Mouse (Mus musculus): Measurements from ENCODE around the gene Phlpp1.
A peak's percentile ranks its signal among the peaks of the same experiment; 100 is the strongest.

Gene Phlpp1

DNA sequence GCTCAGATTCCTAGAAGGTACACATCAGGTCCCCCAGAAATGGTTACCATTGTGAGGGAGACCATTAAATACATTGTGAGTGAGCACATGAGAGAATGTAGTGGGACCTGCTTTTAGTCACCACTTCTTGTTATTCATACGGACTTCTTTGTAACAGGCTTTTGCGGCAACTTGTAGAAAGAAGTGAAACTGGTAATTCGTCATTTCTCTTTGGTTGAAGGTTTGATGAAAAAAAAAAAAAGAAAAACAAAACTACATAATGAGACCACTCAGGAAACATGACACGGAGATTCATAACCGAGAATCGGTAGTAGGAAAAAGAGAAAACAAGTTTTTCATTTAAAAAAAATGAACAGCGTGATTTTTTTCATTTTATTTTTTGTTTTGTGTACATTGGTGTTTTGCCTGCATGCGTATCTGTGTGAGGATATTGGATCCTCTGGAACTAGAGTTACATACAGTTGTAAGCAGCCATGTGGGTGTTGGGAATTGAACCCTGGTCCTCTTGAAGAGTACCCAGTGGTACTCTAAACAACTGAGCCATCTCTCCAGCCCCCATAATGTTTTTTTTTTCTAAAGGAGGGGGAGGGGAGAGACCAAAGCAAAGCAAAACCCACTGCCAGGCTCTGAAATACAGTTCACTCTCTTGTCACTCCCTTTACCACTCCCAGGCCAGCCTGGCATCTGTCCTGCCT is 150.0 kb downstream of the Phlpp1 start:
- no peak for DNase-seq

DNA sequence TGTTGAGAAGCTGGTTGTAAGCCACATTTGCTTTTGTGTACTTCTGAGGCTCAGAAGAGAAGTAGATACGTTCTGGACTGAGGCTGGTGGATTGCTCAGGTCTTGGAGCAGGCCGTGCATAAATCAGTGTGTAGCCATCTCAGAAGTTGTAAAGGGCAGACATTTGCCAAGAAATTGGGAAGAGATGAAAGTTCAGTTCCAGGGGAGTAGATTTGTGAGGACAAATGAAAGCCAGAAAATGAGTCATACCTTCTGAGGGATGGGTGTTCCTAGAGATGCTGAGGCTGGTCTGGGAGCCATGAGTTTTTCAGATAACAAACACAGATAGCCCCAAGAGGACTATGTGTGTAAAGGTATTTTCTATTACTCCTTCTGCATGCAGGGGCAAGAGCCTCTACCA is 155.1 kb downstream of the Phlpp1 start:
- DNase-seq = no peak

DNA sequence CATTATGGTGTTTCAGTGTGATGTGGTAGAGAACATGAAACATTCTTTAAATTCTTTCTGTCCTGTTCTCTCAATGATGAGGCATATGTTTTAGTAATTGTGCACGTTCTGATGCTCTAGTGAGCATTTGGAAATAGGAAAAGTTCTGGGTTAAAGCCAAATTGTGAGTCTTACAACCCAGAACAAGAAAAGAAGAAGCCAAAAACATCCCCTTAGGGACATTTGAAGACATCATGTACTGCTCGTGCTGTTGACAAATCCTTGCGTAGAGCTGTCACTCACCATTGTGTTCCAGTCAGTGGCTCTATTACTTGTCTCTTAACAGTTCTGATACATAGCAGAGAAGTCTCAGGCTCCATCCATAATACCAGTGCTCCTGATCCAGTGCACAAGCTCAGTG is 170.5 kb downstream of the Phlpp1 start:
- DNase-seq = no peak

DNA sequence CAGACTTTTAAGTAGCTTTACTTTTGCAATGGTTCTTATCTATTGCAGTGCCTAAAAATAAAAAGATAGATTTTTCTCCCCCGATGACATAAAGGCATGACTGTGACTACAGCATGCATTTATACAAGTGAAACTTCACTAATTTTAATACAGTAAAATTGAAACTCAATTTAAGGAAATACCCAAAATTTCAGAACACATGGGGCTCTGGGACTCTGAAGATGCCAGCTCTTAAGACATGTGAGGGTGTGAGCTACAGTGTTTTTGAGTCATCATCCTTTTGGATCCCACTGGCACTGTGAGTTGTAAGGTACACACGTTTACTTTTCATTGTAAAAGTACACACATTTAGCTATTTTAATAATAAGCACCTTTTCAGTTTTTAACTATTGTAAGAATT is 173.7 kb downstream of the Phlpp1 start:
- DNase-seq = no peak

DNA sequence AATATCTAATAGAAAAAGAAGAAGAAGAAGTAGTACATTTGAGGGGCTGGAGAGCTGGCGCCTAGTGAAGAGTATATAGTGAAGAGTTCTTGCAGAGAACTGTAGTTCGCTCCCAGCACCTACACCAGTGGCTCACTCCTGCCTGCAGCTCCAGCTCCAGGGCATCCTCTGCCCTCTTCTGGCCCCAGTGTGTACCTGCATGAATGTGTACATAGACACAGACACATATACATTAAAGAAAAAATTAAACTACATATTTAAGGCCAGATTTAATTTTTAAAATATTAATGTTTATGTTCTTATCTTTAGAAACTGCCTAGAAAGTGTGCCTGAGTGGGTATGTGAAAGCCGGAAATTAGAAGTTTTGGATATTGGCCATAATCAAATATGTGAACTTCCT is 175.2 kb downstream of the Phlpp1 start:
- DNase-seq = no peak

DNA sequence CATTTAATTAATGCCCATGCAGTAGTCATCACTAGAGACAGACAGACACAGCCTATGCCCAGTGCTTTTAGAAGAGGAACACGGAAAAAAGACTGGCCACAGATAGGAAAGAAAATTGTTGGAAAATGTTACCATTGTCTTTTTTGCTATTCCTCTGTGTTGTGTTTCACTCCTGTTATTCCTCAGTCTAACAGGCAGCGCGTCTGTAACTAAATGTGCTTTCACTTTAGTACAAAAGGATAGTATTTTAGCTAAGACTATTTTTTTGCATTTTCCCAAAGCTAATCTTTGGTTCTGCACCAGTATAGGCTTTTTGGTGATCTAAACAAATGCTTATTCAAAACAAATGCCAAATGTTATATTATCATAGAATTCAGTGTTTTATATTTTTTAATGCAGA is 177.6 kb downstream of the Phlpp1 start:
- DNase-seq = no peak

DNA sequence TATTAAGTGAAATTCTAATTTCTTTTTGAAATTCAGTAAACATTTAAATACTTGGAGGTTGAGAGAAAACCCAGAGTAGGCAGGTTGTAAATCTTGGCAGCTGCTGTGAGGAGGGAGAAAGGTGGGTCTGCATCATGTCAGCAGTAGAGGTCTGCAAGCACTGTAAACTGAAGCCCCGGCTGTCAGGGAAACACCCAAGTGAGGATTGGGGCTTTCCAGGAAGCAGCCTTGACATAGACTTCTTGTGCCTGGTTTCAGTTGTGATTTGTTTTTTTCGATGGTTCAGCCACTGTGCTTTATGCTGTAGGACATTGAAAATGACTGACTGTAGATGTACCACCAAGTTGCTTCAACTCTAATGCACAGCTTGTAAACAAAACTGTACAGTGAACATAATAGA is 180.0 kb downstream of the Phlpp1 start:
- DNase-seq = no peak

DNA sequence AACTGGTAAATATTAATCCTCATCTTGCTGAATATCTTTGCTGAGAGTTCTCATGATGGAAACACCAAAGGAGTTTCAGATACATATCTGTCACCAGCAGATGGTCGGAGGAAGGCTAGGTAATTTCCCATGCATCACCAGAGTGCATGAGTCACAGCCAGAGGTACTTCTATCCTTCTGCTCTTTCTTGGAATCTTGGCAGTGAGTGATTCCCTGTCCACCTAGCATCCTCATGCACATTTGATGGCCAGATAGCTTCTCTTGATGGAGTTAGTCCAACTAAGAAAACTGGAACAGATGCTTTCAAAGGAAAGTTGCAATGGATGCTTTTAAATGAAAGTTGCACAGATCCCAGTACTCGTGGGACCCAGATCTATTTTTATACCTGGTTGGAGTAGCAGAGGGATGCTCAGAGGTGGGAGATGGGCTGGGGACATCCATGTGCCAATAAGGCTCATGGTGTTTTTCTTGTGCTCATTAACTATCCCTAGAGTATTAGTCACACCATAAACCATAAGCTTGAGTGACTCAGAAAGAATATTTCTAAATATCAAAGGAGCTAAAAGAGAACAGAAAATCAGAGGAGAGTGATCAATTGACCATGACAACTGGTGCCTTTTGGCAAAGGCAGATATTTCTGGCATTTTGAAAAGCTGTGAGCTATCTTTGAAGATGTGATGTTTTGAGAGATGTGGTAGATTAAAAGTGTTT is 181.4 kb downstream of the Phlpp1 start:
- no peak for DNase-seq

DNA sequence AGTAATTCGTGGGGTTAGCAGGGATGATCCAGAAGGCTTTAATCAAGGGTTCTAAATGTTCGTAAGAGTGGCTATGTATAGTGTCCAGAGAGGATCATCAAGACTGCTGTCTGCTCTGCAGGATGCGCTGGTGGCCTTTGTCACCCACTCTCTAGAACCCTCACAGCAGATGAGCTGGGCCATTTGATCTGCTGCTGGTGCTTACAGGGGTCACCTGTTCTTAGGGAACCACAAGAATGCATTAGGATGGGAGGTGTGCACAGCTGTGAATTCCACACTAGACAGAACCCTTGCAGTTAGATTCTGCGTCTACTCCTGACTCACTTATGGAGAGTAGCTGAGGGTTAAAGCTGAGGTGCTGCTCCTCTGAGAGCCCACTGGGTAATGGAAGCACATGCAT is 182.4 kb downstream of the Phlpp1 start:
- DNase-seq = no peak

DNA sequence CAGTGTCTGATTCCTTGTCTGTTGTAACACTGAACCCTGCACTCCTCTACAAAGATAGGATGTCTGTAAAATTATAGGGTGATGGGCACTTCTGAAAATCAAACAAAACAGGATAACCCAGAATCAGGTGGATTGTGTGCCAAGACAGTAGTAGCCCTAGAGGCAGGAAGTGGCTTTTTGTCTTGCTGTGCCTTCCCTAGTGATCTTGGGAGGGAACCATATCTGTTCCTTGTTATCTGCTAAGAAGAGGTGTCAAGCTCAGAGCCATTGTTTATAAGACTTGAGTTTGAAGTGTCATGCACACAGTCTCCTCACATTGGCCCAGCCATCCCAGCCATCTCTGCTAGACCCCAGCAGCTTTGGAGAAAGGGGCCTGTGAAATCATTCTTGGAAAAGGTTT is 187.9 kb downstream of the Phlpp1 start:
- DNase-seq = no peak

DNA sequence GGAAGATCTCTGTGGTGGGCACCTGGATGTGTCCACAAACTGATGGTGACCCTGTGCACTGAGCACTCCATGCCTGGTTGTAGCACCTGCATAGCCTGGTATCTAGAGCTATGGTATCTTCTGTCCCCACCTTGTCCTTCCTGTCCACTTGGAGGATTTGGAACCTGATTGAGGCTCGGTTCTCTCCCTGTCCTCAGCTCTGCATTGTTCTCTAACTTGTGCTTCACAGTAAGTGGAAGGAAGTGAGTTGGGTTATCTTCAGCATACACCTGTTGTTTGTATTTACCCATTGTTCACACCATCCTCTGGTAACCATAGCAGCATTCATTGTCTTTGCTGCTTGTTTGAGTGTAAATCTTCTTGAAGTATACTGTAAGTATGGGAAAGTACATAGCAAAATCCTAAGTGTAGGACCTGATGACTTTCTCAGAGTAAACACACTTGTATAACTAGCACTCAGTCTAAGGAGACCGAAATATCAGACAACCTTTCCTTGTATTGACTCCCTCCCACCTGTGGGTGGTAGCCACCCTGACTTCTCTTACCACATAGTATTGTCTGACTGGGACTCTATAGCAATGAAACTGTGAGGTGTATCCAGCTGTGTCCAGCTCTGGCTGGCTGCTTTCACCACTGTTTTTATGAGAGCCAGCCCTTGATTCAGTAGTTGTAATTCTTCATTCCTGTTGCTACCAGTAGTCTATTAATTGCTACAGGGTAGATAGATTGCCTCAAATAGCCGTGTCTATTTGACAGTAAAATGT is 191.5 kb downstream of the Phlpp1 start:
- no peak for DNase-seq

DNA sequence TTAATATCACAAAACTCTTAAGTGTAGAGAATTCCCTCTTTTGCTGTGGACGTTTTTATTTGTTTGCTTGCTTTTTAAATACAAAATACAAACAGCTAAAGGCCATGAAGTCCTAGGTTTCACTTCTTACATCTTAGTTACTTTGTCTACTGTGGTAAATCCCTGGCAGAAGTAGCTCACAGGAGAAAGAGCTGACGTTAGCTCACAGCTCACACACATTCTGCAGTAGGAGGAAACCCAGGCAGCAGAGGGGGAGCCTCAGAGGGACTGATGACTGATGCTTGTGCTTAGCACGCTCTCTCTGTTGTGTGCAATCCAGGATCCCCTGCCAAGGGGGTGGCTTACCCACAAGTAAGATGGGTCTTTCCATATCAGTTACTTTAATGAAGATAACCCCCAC is 197.8 kb downstream of the Phlpp1 start:
- DNase-seq = no peak

DNA sequence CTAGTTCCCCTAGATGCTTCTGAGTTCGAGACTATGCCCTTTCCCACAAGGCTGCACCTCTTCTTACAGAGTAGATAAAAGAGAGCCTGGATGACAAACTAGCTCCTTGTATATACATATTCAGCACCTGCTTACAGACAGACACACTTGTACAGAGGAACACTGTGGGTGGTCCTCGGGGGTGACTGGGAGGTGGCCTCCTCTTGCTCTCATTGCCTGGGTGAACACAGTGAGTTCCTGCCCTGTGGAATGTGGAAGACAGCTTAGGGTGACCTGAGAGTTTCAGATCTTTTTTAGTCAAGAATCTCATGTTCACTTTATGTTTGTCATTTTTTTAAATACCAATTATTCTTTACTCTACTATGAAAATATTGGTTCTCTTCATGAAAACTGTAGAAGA is 200.9 kb downstream of the Phlpp1 start:
- DNase-seq = no peak

DNA sequence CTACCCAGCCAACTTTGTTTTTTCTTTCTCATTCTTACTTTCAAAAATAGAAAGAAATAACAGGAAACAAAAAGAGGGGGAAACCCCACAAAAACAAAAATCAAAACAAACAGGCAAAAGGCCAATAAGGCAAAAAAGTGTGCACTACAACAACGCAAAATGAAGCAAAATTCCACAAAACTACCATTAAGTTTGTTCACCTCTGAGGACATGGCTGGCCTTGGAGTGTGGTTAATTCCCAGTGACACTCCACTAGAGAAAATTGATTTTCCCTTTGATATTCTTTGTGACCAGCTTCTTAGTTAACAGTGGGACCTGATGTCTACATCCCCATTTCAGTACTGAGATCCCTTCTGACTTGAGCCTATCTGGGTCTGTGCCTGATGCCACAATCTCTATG is 202.1 kb downstream of the Phlpp1 start:
- no peak for DNase-seq

DNA sequence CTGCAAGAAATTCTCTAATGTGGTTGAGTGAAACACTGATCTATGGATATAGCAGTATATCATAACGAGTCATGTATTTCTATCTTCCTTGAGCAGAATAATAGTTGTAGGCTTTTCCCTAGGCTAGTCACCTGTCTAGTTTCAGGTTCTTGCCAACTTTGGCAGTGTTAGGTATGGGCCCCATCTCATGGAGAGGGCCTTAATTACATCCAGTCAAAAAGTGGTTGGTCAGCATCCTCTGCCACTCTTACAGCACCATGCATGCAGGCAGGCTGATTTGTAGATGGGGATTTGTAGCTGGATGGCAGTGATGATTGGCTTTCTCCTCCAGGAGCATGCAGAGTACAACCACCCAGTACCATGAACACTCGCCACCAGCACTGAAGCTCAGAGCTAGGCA is 202.7 kb downstream of the Phlpp1 start:
- no peak for DNase-seq

DNA sequence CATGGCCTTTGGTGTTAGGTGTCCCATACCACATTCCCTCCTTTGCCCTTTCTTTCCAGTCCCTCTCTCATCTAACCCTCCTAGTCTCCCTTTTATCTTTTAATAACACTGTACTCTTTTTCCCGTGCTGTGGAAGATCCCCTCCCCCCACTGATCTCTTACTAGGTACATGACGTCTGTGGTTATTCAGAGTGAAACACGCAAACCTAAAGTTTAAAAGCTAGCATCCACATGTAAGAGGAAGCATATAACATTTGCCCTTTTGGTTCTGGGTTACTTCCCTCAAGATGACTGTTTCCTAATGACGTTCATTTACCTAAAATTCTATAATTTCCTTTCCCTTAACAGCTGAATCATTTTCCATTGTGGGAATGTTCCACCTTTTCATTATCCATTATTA is 203.4 kb downstream of the Phlpp1 start:
- DNase-seq = no peak

DNA sequence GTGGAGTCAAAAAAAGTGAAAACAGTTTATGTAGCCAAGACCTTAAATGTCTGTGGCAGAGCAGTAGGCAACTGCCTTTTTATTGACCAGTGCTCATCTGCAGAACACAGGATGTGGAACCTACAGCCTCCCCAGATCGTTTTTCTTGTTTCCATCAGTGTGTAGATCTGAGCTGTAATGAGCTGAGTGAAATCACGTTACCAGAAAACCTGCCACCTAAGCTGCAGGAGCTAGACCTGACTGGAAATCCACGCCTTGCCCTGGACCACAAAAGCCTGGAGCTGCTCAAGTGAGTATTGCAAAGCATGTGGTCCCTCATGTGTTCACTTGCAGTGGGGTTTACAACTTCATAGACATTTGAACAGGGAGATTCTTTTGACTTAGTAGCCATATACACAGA is 204.5 kb downstream of the Phlpp1 start:
- DNase-seq = no peak

DNA sequence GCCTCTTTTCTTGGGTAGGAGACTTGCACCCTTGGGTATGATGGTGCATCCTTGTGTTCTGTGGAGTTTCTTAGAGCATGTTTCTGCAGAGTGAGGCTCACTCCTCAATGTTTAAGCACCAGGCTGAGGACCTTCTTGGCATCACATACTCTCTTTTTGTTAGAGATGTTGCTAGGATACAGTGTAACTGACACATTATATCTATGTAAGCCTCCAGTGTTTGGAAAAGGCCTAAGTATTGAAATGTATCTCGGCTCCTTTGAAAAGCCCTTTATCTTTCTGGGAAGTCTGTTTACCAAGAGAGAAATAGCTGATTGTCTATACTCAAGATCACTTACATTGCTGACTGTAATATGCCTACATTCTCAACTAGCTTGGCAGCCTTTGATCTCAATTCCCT is 208.9 kb downstream of the Phlpp1 start:
- no peak for DNase-seq

DNA sequence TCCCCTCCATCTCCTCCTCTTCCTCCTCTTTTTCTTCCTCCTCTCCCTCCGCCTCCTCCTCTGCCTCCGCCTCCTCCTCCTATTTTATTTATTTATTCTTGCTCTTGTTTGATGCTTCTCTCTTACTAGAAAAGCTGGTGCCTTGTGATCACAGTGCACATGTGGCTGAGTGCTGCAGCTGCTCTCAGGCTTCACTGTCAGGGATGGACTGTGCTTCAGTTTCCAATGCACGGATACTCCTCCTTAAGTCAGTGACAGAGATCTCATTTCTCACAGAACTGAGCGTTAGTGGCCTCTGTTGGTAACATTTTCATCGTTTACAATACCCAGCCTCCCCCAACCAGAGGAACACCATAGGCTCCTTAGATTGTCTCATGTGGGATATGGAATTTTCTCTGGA is 215.0 kb downstream of the Phlpp1 start:
- no peak for DNase-seq

DNA sequence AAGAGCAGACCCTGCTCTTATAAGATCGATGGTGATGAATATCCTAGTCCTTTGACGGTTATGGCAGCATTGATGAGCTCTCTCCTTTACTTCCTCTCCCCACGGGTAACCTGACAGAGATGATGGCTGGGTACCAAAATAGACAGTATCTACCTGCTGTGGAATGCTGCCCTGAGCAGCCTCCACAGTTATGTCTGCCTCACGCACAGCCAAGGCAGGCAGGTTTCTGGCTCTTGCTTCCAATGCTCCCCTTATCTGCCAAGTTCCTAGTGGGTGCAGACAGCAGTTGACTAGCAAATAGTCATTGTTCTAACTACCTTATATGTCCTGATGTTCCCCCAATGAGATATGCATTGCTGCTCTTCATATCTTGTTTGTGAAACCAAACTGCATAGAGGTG is 215.7 kb downstream of the Phlpp1 start:
- DNase-seq = no peak

DNA sequence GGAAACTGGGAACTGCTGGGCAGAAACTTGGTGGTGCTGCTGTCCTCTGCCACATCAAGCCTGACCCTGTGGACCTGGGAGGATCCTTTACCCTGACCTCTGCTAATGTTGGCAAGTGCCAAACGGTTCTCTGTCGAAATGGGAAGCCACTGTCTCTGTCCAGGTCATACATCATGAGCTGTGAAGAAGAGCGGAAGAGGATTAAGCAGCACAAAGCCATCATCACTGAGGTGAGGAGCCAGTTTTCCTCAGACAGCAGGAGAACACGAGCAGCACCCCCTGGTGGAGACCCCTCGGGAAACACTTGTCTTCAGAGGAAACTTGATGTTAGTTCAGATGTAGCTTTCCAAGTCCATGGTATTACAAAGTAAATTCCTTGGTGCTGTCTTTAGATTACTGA is 218.1 kb downstream of the Phlpp1 start:
- peak; percentile 51 to 61 for DNase-seq

DNA sequence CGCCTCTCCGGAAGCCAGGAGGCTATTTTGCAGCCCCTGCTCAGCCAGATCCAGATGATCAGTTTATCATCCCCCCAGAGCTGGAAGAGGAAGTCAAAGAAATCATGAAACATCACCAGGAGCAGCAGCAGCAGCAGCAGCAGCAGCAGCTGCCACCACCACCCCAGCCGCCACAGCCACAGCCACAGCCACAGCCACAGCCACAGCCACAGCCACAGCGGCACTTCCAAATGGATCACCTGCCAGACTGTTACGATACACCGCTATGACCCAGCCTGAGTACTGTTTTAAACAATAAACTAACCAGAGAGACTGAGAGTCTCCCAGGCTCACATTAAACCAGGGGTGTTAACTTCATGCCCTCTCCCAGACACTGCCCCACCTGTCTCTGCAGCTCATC is 221.5 kb downstream of the Phlpp1 start:
- no peak for DNase-seq

DNA sequence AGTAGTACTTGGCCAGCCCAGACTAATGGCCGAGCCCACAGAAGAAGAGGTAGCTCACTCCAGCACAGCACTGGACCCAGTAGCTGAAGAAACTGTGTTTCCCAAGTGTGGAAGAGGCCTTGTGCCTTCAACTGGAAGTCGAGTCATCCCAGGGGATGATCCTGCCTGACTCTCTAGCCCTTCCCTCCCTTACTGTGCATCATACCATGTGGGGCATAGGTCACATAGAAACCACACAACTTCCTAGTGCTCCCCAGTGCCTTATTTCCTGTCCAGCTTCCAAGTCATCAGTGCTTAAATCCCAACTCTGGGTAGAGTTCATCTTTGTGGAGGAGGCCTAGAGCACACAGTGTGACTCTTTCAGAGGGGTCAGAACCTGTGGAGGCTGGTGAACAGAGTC is 223.1 kb downstream of the Phlpp1 start:
- no peak for DNase-seq

DNA sequence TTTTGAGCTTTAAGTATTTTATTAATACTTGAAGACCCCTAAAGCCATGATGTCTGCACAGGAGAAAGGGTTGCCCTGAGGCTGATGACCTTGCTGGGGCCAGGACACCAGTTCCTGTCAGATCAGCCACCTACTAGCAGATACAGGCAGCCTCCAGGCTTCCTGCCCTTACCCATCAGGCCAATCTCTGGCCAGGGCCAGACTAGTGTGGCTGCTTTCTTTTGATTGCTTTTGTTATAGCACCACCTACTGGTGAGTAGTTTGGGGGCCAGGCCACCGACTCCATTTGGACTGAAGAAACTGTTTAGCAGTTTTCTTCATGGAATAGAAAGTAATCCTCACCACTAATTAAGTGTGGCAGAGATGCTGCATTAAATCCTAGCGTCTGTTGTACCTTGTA is 223.9 kb downstream of the Phlpp1 start:
- DNase-seq = peak; percentile 56 to 74
